Mouse (Mus musculus) lung, embryonic 15.5 days (tissue): Measurements from ENCODE around the gene Gtpbp1. TPM values are rescaled to one million over a fixed set of nuclear protein-coding genes. Genes with fewer than 3 reads are reported as not detected.

Experiments used
- ATAC-seq: fragments of 200-750 bp; cut with Nextera tagmentation; 2 replicates; pipeline ENCODE4 v1.8.0; 2017; ENCODE audit warnings: moderate number of reproducible peaks, borderline replicate concordance; ENCODE audit not compliant: low FRiP score, low TSS enrichment; ENCODE audit errors: extremely low read depth
- H3K27ac ChIP-seq: fragments of 300-500 bp; sonication (generic); 2 replicates; pipeline ENCODE4 v1.5.1; 2015; ENCODE audit warnings: moderate library complexity, mild to moderate bottlenecking, inconsistent platforms
- H3K27me3 ChIP-seq: fragments of 300-500 bp; sonication (generic); 2 replicates; pipeline ENCODE4 v1.6.1; 2015; ENCODE audit warnings: inconsistent platforms
- H3K36me3 ChIP-seq: fragments of 300-500 bp; sonication (generic); 2 replicates; pipeline ENCODE4 v1.6.1; 2015; ENCODE audit warnings: inconsistent platforms
- H3K4me1 ChIP-seq: fragments of 300-500 bp; sonication (generic); 2 replicates; pipeline ENCODE4 v1.6.1; 2015; ENCODE audit warnings: inconsistent platforms
- H3K4me2 ChIP-seq: fragments of 300-500 bp; sonication (generic); 2 replicates; pipeline ENCODE4 v1.6.1; 2015; ENCODE audit warnings: inconsistent platforms, mild to moderate bottlenecking, moderate library complexity
- H3K4me3 ChIP-seq: fragments of 300-500 bp; sonication (generic); 2 replicates; pipeline ENCODE4 v1.5.1; 2015; ENCODE audit warnings: mild to moderate bottlenecking, inconsistent platforms
- H3K9ac ChIP-seq: fragments of 300-500 bp; sonication (generic); 2 replicates; pipeline ENCODE4 v1.6.1; 2015; ENCODE audit warnings: inconsistent platforms
- H3K9me3 ChIP-seq: fragments of 300-500 bp; sonication (generic); 2 replicates; pipeline ENCODE4 v1.6.1; 2016; ENCODE audit warnings: inconsistent platforms
- WGBS: fragments of 180-500 bp; shearing (Covaris S2); methylation state at CpG from one replicate; pipeline ENCODE4 v1.1.7; 2015; 5-methylcytosine and 5-hydroxymethylcytosine counted together
- polyA plus RNA-seq: library from polyadenylated mRNA; unstranded; fragments of >200 nt; fragmentation: Nextera tagmentation; extraction: Ambion mirVana; gene quantifications from 2 replicates; pipeline ENCODE4 v1.2.1, GENCODE M21; 2015

The Gtpbp1 gene
- polyA plus RNA-seq, 1 experiment from 2014 or later: 34.4 TPM

DNA sequence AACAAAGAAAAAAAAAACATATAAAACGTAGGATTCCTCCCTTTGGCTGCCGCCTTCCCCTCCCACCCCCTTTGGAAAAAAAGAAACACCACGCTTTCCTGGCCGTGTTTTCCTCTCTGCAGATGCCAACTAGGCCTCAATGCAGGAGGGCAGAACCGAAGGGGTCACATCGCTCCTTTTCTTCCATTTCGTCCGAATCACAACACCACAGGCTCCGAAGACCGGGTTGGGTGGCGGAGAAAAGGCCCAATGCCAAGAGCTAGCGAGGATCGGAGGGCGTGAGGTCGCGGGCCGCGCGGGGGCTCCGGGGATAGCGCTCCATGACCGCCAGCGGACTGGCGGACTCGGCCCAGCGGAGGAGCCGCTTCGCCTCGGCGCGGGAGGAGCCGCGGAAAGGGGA, 3.5 kb upstream of the Gtpbp1 start:
- no peaks in the 10 kb centered on the region for H3K36me3 ChIP-seq
- H3K4me3 ChIP-seq: peak overlapping the region; percentile 86
- peak overlapping the region; percentile 98 for H3K27ac ChIP-seq
- ATAC-seq: no peak
- H3K4me2 ChIP-seq: peak overlapping the region; percentile 81
- peak overlapping the region; percentile 92 for H3K9ac ChIP-seq
- under 1% methylated on average over 28 of the region's 33 CpGs for WGBS
- peaks cover 63% of the 10 kb centered on the region for H3K4me1 ChIP-seq
- no peaks in the 10 kb centered on the region for H3K27me3 ChIP-seq
- H3K9me3 ChIP-seq: no peaks in the 10 kb centered on the region

GRCm38 (mm10) chr15:79687646-79688267, 2.9 kb upstream of the Gtpbp1 start, which contains the start of gene Josd1:
Gene Josd1 (minus strand): TSS chr15:79687919.
- 1% methylated on average over 69 of the region's 72 CpGs for WGBS
- peaks cover 63% of the 10 kb centered on the region for H3K4me1 ChIP-seq

GRCm38 (mm10) chr15:79688268-79688956, 2.2 kb upstream of the Gtpbp1 start:
- 4% methylated on average over 8 of the region's 8 CpGs for WGBS
- peak overlapping the region; percentile 86 for H3K4me3 ChIP-seq
- H3K4me1 ChIP-seq: peaks cover 60% of the 10 kb centered on the region
- ATAC-seq: no peak
- H3K4me2 ChIP-seq: peak overlapping the region; percentile 81
- H3K27ac ChIP-seq: peak overlapping the region; percentile 98
- no peaks in the 10 kb centered on the region for H3K27me3 ChIP-seq
- H3K9ac ChIP-seq: peak overlapping the region; percentile 92
- no peaks in the 10 kb centered on the region for H3K36me3 ChIP-seq
- no peaks in the 10 kb centered on the region for H3K9me3 ChIP-seq

More at GRCm38 (mm10) chr15:79687646-79688267, 2.9 kb upstream of the Gtpbp1 start, which contains the start of gene Josd1:
- Histone ChIP-seq H3K4me3 (peak within 1 kb of the TSS; percentile 86), H3K9me3 (no peaks in the 10 kb centered on the region), H3K27ac (peak within 1 kb of the TSS; percentile 98), H3K9ac (peak within 1 kb of the TSS; percentile 92), H3K27me3 (no peaks in the 10 kb centered on the region), H3K4me2 (peak within 1 kb of the TSS; percentile 81), H3K36me3 (no peaks in the 10 kb centered on the region)
- ATAC-seq: peak; percentile 78

DNA sequence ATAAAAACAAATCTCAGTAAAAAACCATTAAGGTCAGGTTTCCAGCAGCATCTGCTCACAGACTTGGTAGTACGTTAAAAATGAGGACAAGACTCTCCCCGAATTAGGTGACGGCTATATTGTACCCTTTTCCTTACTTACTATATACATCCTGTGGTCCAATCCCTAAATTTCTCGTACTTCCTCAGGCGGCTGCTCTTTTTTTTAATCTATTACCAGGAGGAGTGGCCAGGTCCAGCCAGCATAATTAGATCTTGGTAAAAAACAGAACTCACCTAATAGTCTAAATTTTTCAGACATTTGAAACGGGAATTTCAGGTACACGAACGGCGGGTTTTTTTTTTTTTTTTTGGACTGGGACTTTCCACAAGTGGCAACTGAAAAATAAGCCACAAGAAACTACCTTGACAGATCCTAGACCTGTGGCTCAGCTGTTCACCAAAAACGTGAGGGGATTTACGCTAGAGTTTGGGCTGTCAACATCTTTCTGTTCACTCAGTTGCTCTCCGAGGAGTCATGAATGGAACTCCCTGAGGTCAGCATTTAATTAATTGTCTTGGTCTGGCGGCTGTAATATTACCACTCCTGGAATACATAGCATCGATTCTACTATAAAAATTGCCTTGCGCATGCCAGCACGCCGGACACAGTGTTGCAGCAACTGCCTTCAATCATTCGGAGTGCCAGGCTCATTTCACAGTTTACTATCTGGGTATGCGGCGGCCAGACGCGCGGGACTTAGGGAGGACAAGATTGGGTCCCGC, 801 bp upstream of the Gtpbp1 start:
- 10% methylated on average over 24 of the region's 24 CpGs for WGBS
- Histone ChIP-seq H3K27me3 (no peaks in the 10 kb centered on the region), H3K36me3 (no peaks in the 10 kb centered on the region), H3K9me3 (no peaks in the 10 kb centered on the region), H3K4me3 (peak overlapping the region; percentile 93), H3K4me1 (peaks cover 50% of the 10 kb centered on the region), H3K9ac (peak overlapping the region; percentile 39), H3K27ac (peak overlapping the region; percentile 39; the same call in 1 of the 2 replicates), H3K4me2 (peak overlapping the region; percentile 81)
- no peak for ATAC-seq

- H3K9ac ChIP-seq: peak overlapping the region; percentile 91
- H3K36me3 ChIP-seq: 0 out of 2 replicates have a peak, but pooled peaks cover 4% of the 10 kb centered on the region
- WGBS: under 1% methylated on average over 43 of the region's 53 CpGs
- H3K4me3 ChIP-seq: peak overlapping the region; percentile 93
- peak; percentile 16 for ATAC-seq
- no peaks in the 10 kb centered on the region for H3K27me3 ChIP-seq
- H3K4me1 ChIP-seq: peaks cover 39% of the 10 kb centered on the region
- peak overlapping the region; percentile 98 for H3K4me2 ChIP-seq
- H3K9me3 ChIP-seq: no peaks in the 10 kb centered on the region
- H3K27ac ChIP-seq: peak overlapping the region; percentile 68
Observed at GRCm38 (mm10) chr15:79691023-79691508, 421 bp downstream of the Gtpbp1 start.

GRCm38 (mm10) chr15:79692334-79692733, 1.7 kb downstream of the Gtpbp1 start:
- H3K4me2 ChIP-seq: peak overlapping the region; percentile 98
- peaks cover 10% of the 10 kb centered on the region; the same call in 1 of the 2 replicates for H3K36me3 ChIP-seq
- WGBS: 85% methylated on average over 5 of the region's 5 CpGs
- peaks cover 36% of the 10 kb centered on the region for H3K4me1 ChIP-seq
- no peak overlapping the region for H3K4me3 ChIP-seq
- no peak for ATAC-seq
- H3K9me3 ChIP-seq: no peaks in the 10 kb centered on the region
- no peaks in the 10 kb centered on the region for H3K27me3 ChIP-seq
- H3K9ac ChIP-seq: no peak overlapping the region
- H3K27ac ChIP-seq: no peak overlapping the region

DNA sequence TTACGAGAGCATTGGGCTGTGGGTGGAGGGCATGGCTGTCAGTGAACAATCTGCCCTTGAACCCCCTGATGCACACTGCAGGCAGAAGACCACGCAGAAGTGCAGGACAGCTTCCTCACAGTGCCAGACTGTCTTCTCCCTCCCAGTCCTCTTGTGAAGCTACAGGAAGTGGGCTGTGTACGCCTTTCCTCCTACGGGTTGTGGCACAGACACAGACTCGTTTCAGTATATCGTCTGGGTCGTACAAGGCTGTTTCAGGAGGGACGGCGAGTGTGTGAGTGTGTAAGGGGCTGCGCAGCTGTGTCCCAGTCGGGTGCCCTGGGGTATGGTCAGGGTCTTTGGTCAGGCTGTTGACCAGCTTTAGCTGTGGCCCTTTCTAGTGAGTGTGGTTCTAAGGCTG, 3.1 kb downstream of the Gtpbp1 start:
- H3K4me3 ChIP-seq: no peak overlapping the region

DNA sequence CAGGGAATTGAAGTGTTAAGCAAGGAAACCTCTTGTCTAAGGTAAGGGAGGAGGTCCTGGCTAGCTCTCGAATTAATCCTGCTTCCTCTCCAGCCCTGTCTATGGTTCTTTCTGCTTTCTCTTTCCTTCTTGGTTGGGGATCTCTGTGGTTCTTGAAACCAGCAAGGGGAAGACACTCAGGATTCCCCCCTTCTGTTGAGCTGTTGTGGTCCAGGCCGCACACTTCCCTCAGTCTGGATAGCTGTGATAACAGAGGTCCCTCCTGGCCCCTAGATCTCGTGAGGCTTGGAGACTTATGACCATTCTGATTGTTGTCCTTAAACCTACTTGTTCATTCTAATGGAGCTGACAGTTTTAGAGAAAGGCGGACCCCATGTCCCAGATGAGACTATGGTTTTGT, 3.9 kb downstream of the Gtpbp1 start:
- Histone ChIP-seq H3K4me3 (no peak overlapping the region), H3K4me2 (no peak overlapping the region), H3K27me3 (no peaks in the 10 kb centered on the region), H3K27ac (no peak overlapping the region), H3K36me3 (peaks cover 10% of the 10 kb centered on the region; the same call in 1 of the 2 replicates), H3K9ac (no peak overlapping the region), H3K4me1 (peaks cover 35% of the 10 kb centered on the region), H3K9me3 (no peaks in the 10 kb centered on the region)
- no peak for ATAC-seq
- WGBS: 73% methylated on average over 4 of the region's 4 CpGs

More for the DNA sequence above, 3.1 kb downstream of the Gtpbp1 start:
- Histone ChIP-seq H3K9me3 (no peaks in the 10 kb centered on the region), H3K27me3 (no peaks in the 10 kb centered on the region), H3K36me3 (peaks cover 10% of the 10 kb centered on the region; the same call in 1 of the 2 replicates), H3K27ac (no peak overlapping the region), H3K4me1 (peaks cover 36% of the 10 kb centered on the region), H3K4me2 (no peak overlapping the region; the same call in 1 of the 2 replicates), H3K9ac (no peak overlapping the region)
- ATAC-seq: no peak
- WGBS: 68% methylated on average over 11 of the region's 11 CpGs

GRCm38 (mm10) chr15:79695516-79695915, 4.9 kb downstream of the Gtpbp1 start:
- Histone ChIP-seq H3K9ac (no peak overlapping the region), H3K4me2 (no peak overlapping the region), H3K4me1 (peaks cover 28% of the 10 kb centered on the region), H3K27me3 (no peaks in the 10 kb centered on the region), H3K27ac (no peak overlapping the region), H3K9me3 (no peaks in the 10 kb centered on the region), H3K36me3 (peaks cover 10% of the 10 kb centered on the region; the same call in 1 of the 2 replicates), H3K4me3 (no peak overlapping the region)
- no peak for ATAC-seq
- WGBS: 34% methylated on average over 3 of the region's 3 CpGs

- H3K4me2 ChIP-seq: no peak overlapping the region
- WGBS: 81% methylated on average over 2 of the region's 2 CpGs
- H3K9ac ChIP-seq: no peak overlapping the region
- H3K27ac ChIP-seq: no peak overlapping the region
- no peak overlapping the region for H3K4me3 ChIP-seq
- H3K36me3 ChIP-seq: peaks cover 10% of the 10 kb centered on the region; the same call in 1 of the 2 replicates
- H3K4me1 ChIP-seq: peaks cover 27% of the 10 kb centered on the region
- ATAC-seq: no peak
- no peaks in the 10 kb centered on the region for H3K9me3 ChIP-seq
- no peaks in the 10 kb centered on the region for H3K27me3 ChIP-seq
Observed at GRCm38 (mm10) chr15:79696508-79696907, 5.9 kb downstream of the Gtpbp1 start.

GRCm38 (mm10) chr15:79697011-79697410, 6.4 kb downstream of the Gtpbp1 start:
- H3K4me3 ChIP-seq: no peak overlapping the region
- 86% methylated on average over 6 of the region's 6 CpGs for WGBS
- H3K4me1 ChIP-seq: peaks cover 22% of the 10 kb centered on the region
- no peaks in the 10 kb centered on the region for H3K9me3 ChIP-seq
- H3K27ac ChIP-seq: no peak overlapping the region
- no peak overlapping the region for H3K4me2 ChIP-seq
- no peak for ATAC-seq
- no peaks in the 10 kb centered on the region for H3K27me3 ChIP-seq
- no peak overlapping the region for H3K9ac ChIP-seq
- H3K36me3 ChIP-seq: peaks cover 10% of the 10 kb centered on the region; the same call in 1 of the 2 replicates
